Mouse (Mus musculus) layer of hippocampus, postnatal 14 days (tissue): ENCODE measurements around the gene Fam3a. TPM values are rescaled to one million over a fixed set of nuclear protein-coding genes. Genes with fewer than 3 reads are reported as not detected.
"Not testable (repeated sequence)": the region's sequence is repeated elsewhere in the genome, so short reads cannot be mapped to it uniquely, and the experiment has no call there.

Source experiments
- DNase-seq, 2 experiments: peaks; one replicate each; pipeline ENCODE4 v3.0.0; 2021 to 2022; ENCODE audit warnings: low spot score in 2 of 2, mixed read lengths in 1 of 2
- long read RNA-seq, 2 experiments: library from polyadenylated mRNA; stranded (forward); transcript quantifications; one replicate each; pipeline ENCODE4 v2.0.0; 2021
- total RNA-seq, 2 experiments: library from RNA; stranded (reverse); gene quantifications; 2 replicates each; pipeline ENCODE4 v1.2.3; 2021

Fam3a gene
- 10 to 100 TPM; 16.9 to 23.5 TPM for total RNA-seq
- long read RNA-seq, experiment 1, transcript Fam3a-206 (9 exons, 1,899 nt) = major isoform, 18 of 28 reads
- long read RNA-seq, experiment 1, partial matches to known transcripts = 3 of 28 reads
- long read RNA-seq, experiment 1, other reads (novel, unspliced or antisense) = 7 of 28 reads
- long read RNA-seq, experiment 2, transcript Fam3a-206 (9 exons, 1,899 nt) = major isoform, 10 of 19 reads
- long read RNA-seq, experiment 2, partial matches to known transcripts = 1 of 19 reads
- long read RNA-seq, experiment 2, other reads (novel, unspliced or antisense) = 7 of 19 reads

- peak; percentile 57 to 76 for DNase-seq
Observed at GRCm38 (mm10) chrX:74392535-74393443, at the start of gene Fam3a, which contains the start of gene Ikbkg. Gene Fam3a, minus strand, starts transcription at chrX:74393272. Gene Ikbkg, plus strand, starts transcription at chrX:74393290.

DNA sequence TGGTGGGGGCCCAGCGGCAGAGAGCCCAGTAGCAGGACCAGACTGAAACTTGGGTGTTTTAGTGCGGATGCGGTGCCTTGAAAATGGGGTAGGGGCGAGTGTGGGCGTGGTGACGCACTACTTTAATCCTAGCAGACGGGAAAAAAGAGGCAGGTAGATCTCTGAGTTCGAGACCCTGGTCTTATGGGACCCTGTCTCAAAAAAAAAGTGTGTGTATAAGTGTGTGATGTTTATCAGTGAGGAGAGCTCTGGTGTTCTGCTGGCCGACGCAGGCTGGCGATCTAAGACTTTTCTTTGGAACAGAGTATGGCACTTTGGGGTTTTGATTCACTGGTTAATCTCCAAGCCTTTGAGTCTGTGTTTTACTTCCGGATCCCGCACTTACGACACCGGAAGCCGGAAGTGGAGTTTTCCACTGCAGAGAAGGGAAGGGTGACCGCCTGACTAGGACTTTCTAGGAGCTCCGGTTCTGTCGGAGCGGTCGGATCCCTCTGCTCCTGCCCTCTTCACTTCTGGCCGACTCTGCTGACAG lies 36.3 kb upstream of the Fam3a start:
- peak; percentile 54 to 81 for DNase-seq

GRCm38 (mm10) chrX:74428826-74429276 lies 35.8 kb upstream of the Fam3a start, which contains the start of gene G6pdx:
Gene G6pdx, minus strand, starts transcription at chrX:74429194.
- peak; percentile 81 to 84 for DNase-seq

GRCm38 (mm10) chrX:74428146-74428825 lies 35.2 kb upstream of the Fam3a start:
- DNase-seq = peak in 1 of 2 experiments; percentile 36

DNA sequence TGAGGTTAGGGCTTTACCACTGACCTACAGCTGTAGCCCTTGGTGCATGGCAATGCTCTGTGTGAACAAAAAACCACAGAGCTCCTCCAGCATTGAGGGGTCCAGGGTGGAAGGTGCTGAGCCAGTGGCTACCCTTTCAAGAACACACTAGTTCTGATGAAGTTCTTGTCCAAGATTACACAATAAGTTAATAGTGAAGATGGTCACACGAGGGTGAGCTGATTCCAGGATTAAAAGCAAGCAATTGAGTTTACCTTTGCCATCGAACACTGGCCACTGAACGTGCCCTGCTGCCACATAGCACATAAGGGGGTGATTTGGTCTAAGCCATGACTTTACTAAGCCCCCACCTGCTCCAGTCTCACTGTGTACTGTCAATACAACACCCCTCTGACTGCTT lies 34.0 kb upstream of the Fam3a start:
- DNase-seq = no peak

DNA sequence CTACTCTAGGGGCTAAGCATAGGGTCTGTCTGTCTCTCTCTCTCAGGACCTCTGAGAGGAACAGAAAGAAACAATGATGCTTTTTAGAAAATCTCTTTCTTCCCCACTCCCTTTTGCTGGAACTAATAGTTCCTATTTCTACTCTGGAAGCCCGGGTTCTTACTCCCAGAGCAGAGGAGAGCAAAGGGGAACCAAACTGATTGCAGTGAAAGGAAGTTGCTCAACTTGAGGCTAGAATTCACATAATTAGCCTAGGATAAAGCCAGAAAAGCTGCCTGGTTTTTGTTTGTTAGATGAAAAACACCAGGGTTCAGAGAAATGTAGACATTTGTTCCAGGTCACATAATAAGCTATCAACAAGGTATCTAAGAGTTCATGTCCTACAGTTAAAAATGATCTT lies 33.2 kb upstream of the Fam3a start:
- DNase-seq = no peak

GRCm38 (mm10) chrX:74425195-74425594 lies 32.1 kb upstream of the Fam3a start:
- DNase-seq = no peak

- DNase-seq = no peak
Observed at GRCm38 (mm10) chrX:74424443-74424842, 31.4 kb upstream of the Fam3a start.

- peak; percentile 41 to 81 for DNase-seq
Observed at GRCm38 (mm10) chrX:74413377-74413776, 20.3 kb upstream of the Fam3a start.

- no peak for DNase-seq
Observed at GRCm38 (mm10) chrX:74408340-74408739, 15.3 kb upstream of the Fam3a start.

DNA sequence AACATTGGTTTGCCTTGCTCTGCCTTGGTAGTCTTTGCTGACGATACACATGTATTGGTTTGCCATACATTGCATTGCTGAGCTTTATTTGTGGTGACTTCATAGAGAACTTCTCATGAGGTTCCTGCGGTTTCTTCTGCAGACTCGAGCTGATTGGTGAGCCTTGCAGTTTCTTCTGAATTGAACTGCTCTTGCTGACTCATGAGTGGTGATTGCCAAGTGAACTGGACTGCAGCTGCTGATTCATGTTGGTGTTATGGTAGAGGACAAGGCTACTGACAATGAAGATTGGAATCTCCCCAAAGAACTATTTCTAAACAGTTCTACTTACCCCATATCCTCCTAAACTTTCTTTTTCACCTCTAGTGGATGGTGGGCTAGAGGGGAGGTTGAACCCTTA lies 7.1 kb upstream of the Fam3a start:
- DNase-seq = no peak

DNA sequence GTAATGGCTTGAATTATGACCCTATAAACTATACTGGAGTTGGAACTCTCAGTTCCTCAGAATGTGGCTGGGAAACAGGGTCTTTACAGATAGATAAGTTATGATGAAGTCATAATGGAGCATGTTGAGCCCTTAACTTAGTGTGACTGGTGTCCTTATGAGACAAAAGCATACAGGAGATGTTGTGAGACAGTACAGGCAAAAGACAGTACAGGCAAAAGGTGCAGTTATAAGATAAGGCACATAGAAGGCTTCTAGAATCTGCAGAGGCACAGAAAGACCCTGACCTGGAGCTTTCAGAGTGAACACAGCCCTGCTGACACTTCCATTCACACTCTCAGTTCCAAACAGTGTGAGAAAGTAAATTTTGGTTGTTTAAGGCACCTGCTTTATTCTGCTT lies 4.9 kb downstream of the Fam3a start:
- no peak for DNase-seq

DNA sequence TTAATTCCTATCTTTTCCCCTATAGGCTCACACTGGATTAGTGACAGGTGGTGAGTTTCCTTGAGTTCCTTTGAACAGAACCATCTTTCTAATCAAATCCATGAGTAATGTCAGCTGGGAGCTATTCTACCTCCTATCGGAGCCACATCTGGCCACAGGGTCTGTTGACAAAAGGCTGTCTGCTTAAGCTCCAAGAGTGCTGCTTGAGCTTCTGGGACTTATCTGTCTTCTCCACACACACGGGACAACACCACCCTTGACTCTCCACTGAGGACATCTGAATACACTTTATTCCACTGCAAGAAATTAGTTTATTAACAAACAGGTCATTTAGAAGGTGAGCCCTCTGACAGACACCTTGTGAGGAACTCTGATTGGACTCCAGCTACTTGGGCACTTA lies 8.6 kb downstream of the Fam3a start:
- no peak for DNase-seq

GRCm38 (mm10) chrX:74372888-74373549 lies 20.1 kb downstream of the Fam3a start, which contains the start of the genes Ubl4a and Slc10a3:
Gene Ubl4a, minus strand, starts transcription at chrX:74373218.
Gene Slc10a3, minus strand, starts transcription at chrX:74373349.
- DNase-seq = peak; percentile 50 to 83

DNA sequence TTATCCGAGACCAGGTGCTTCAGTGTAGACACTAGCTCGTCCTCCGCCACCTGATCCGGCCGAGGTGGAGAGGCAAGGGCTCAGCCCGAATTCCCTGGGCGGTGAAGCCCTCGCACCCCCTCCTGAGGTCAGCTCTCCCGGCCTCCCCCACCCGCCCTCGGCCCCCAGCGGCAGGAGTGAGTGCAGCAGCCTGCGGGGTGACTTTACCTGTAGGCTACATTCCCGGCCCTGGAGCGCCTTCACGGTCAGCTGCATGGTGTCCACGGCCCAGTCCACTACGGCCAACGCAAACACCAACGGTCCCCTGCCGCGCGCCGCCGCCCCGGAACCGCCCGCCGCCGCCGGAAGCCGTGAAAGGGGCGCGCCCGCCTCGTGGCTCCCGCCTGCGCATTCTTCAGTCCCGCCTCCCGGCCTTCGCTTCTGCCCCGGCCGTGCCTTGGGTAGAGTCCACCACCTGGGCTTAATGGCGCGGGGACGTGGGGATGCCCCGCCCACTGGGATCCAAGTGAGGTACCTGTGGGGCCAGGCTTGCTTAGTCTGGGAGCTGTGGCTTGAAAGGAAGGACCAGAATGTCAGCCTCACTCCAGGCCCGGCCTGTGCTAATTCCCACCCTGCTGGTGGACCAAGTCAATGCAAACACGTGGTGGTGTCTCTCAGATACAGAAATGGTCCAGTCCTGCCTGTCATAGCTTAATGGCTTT lies 24.7 kb downstream of the Fam3a start:
- peak; percentile 57 to 58 for DNase-seq

GRCm38 (mm10) chrX:74367512-74367911 lies 25.6 kb downstream of the Fam3a start:
- no peak for DNase-seq

DNA sequence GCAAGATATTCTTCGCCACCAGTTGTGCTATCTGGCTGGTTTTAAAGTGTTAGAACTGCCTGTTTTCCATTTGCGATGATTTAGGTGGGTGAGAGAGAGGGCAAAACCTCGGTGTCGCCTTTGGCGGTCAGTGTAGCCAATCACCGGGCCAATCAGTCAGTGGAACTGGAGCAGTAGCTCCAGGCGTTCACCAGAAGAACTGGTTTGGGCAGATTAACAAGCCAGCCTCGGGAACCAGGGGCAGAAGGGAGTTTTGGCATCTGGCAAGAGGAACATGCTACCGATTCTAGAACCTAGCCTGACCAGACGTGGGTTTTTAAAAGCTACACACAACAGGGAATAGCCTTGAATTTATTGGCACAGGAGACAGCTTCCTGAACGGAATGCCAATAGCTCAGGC lies 33.9 kb downstream of the Fam3a start:
- no peak for DNase-seq

GRCm38 (mm10) chrX:74357069-74357468 lies 36.0 kb downstream of the Fam3a start:
- not testable (repeated sequence) for DNase-seq

DNA sequence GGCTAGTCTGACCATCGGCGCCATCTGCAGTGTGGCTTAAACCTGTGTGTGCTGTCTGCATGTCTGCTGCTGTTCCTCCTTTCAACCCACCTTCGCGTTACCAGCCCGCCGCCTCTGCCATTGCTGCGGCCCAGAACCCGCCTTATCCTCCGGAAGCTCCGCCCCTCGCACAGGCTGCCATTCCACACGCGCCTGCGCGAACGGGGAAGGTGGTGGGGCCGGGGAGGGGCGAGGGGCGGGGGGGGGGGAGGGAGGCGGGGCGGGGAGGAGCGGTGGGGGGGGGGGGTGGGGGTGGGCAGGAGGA lies 39.7 kb downstream of the Fam3a start, which contains the start of gene Lage3:
Gene Lage3 (minus strand): TSS at position 152 of the 304 bp plus-strand sequence.
- DNase-seq = peak; percentile 71 to 74
